Mouse (Mus musculus) embryonic facial prominence, embryonic 13.5 days (tissue): ENCODE data around the gene Pofut1. TPM values are rescaled to one million over a fixed set of nuclear protein-coding genes. Genes with fewer than 3 reads are reported as not detected.

Source experiments
- ATAC-seq: fragments of 200-750 bp; cut with Nextera tagmentation; 2 replicates; pipeline ENCODE4 v1.8.0; 2017; ENCODE audit warnings: low read depth; ENCODE audit not compliant: insufficient number of reproducible peaks, insufficient read depth, low FRiP score, low TSS enrichment
- H3K27ac ChIP-seq: fragments of 300-500 bp; sonication (generic); 2 replicates; pipeline ENCODE4 v1.5.1; 2015; ENCODE audit warnings: moderate library complexity, mild to moderate bottlenecking, inconsistent platforms
- H3K27me3 ChIP-seq: fragments of 300-500 bp; sonication (generic); 2 replicates; pipeline ENCODE4 v1.6.1; 2015; ENCODE audit warnings: mild to moderate bottlenecking, inconsistent platforms
- H3K36me3 ChIP-seq: fragments of 300-500 bp; sonication (generic); 2 replicates; pipeline ENCODE4 v1.6.1; 2015; ENCODE audit warnings: mild to moderate bottlenecking, inconsistent platforms
- H3K4me1 ChIP-seq: fragments of 300-500 bp; sonication (generic); 2 replicates; pipeline ENCODE4 v1.6.1; 2015; ENCODE audit warnings: inconsistent platforms
- H3K4me2 ChIP-seq: fragments of 300-500 bp; sonication (generic); 2 replicates; pipeline ENCODE4 v1.6.1; 2015; ENCODE audit warnings: moderate library complexity, mild to moderate bottlenecking, inconsistent platforms
- H3K4me3 ChIP-seq: fragments of 300-500 bp; sonication (generic); 2 replicates; pipeline ENCODE4 v1.5.1; 2015; ENCODE audit warnings: mild to moderate bottlenecking, inconsistent platforms
- H3K9ac ChIP-seq: fragments of 300-500 bp; sonication (generic); 2 replicates; pipeline ENCODE4 v1.6.1; 2015; ENCODE audit warnings: mild to moderate bottlenecking, inconsistent platforms
- H3K9me3 ChIP-seq: fragments of 300-500 bp; sonication (generic); 2 replicates; pipeline ENCODE4 v1.6.1; 2016; ENCODE audit warnings: inconsistent platforms
- WGBS: fragments of 180-500 bp; shearing (Covaris S2); methylation state at CpG from one replicate; pipeline ENCODE4 v1.1.7; 2015; ENCODE audit warnings: mixed read lengths; 5-methylcytosine and 5-hydroxymethylcytosine counted together
- polyA plus RNA-seq: library from polyadenylated mRNA; unstranded; fragments of >200 nt; fragmentation: Nextera tagmentation; extraction: Ambion mirVana; gene quantifications from 2 replicates; pipeline ENCODE4 v1.2.1, GENCODE M21; 2015

The Pofut1 gene
- polyA plus RNA-seq, 1 experiment from 2014 or later: 9.1 TPM

GRCm38 (mm10) chr2:153319036-153319643, 77.8 kb downstream of the Pofut1 start:
- H3K4me1 ChIP-seq: no peaks in the 10 kb centered on the region
- H3K4me3 ChIP-seq: no peak overlapping the region
- 79% methylated on average over 8 of the region's 8 CpGs for WGBS
- no peak overlapping the region for H3K27ac ChIP-seq
- H3K36me3 ChIP-seq: peaks cover 66% of the 10 kb centered on the region
- H3K9me3 ChIP-seq: no peaks in the 10 kb centered on the region
- no peak for ATAC-seq
- H3K27me3 ChIP-seq: no peaks in the 10 kb centered on the region
- H3K4me2 ChIP-seq: no peak overlapping the region
- H3K9ac ChIP-seq: no peak overlapping the region

Other genes with a start within 250 kb of the Pofut1 start
- 120 and 136 TPM in 2 replicates for gene Pdrg1, start 226.1 kb upstream of the Pofut1 start, polyA plus RNA-seq
- gene Xkr7, start 209.7 kb upstream of the Pofut1 start, polyA plus RNA-seq: 0.12 TPM in 1 of 2 replicates, not detected in the other
- gene Ccm2l, start 175.6 kb upstream of the Pofut1 start, polyA plus RNA-seq: 1.7 and 2.0 TPM in 2 replicates
- 8.0 and 8.9 TPM in 2 replicates for gene Hck, start 133.1 kb upstream of the Pofut1 start, polyA plus RNA-seq
- 85.7 and 88.2 TPM in 2 replicates for gene Tm9sf4, start 80.2 kb upstream of the Pofut1 start, polyA plus RNA-seq
- 19.2 and 19.4 TPM in 2 replicates for gene Tspyl3, start 16.1 kb upstream of the Pofut1 start, polyA plus RNA-seq
- 14.8 and 15.5 TPM in 2 replicates for gene Plagl2, start 107 bp upstream of the Pofut1 start, polyA plus RNA-seq
- gene Kif3b, start 49.9 kb downstream of the Pofut1 start, polyA plus RNA-seq: 5.9 and 6.3 TPM in 2 replicates
- gene Asxl1, start 104.3 kb downstream of the Pofut1 start, polyA plus RNA-seq: 14.5 and 15.0 TPM in 2 replicates